Mouse (Mus musculus) embryo, embryonic 11 days (tissue): ENCODE data around the gene Egf.

Experiments used
- DNase-seq: peaks from one replicate; pipeline ENCODE4 v3.0.0-alpha.2; 2015

Gene Egf

DNA sequence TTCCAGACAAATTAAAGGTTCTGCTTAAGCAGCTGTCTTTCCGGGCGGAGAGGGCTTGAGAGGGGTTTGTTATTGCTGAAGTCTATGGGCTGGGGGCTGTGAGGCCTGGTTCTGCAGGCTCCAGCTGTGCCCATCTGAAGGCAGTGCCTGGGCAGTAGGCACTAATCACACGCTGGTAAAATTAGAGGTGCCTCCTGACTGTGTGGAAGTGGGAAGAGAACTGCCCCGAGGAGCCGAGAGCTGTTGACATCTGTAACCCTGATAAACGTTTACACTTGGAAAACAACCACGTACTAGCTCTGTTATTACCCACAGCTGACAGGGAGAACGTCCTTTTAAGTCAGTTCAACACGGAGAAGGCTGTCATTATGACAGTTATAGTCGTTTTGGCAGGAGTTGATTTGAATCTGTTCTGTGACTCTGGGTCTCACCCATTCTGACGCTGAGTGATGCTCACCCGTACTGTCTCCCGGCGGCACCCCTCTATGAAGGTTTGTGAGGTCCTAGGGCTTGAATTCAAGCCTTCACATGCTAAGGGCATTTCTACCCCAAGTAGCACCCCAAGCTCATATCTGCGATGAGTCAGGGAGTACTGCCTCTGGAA, 40.5 kb downstream of the Egf start:
- DNase-seq = no peak

- peak; percentile 77 for DNase-seq
Observed at GRCm38 (mm10) chr3:129708157-129708556, 47.0 kb downstream of the Egf start.

GRCm38 (mm10) chr3:129698882-129699281, 56.2 kb downstream of the Egf start:
- no peak for DNase-seq

- DNase-seq = no peak
Observed at GRCm38 (mm10) chr3:129698365-129698764, 56.8 kb downstream of the Egf start.

DNA sequence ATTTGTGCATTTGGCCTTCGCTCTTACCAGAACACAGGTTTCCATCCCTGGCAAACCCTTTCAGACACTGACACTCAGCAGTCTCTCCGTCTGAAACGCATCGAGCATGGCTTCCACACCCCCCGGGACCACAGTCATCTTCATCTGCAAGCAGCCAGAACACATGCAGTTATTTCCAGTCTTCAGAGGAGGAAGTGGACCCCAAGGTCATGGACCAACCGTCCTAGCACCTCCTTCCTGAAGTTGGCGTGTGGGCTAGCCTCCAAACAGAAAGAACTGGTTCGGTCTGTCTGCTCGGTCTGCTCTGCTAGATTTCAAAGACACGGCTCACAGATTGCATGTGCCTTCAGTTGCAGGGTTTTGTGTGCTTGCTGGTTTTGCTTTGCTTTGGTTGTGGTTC, 57.4 kb downstream of the Egf start:
- no peak for DNase-seq

DNA sequence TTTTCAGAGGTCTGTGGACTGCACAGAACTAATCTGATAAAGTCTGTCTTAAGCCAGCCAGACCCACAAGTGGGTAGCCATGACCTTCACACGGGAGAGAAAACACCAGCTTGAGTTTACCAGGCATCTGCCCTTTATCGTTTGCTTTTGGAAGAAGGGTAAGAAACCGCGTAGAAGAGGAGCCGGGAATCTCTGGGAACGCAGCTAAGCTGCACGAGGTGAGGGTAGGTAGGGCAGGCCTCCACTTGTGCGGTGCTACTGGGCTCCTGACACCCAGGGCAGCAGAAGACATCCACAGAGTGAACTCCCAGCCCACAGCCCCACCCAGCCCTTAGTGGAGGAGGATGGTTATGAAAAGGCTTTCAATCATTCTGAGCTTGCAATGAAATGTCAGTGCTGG, 59.2 kb downstream of the Egf start:
- no peak for DNase-seq

- peak; percentile 14 for DNase-seq
Observed at GRCm38 (mm10) chr3:129693581-129693980, 61.5 kb downstream of the Egf start.

DNA sequence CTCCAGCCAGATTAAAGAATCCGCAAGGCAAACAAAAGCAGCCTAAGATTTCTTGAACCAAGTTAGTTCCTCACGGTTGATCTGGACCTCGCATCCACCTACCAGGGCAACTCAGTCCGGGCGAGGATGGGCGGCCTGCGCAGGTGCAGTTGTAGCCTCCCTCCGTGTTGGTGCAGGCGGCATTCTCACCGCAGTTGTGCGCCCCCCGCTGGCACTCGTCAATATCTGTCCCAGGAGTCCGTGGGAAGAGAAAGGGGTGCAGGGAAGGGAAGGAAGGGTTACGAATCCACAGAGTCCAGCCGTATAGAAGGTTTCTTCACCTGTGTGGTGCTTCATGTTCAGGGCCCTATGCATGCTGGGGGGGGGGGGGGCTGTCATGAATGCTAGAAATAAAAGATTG, 62.3 kb downstream of the Egf start:
- DNase-seq = peak; percentile 32

DNA sequence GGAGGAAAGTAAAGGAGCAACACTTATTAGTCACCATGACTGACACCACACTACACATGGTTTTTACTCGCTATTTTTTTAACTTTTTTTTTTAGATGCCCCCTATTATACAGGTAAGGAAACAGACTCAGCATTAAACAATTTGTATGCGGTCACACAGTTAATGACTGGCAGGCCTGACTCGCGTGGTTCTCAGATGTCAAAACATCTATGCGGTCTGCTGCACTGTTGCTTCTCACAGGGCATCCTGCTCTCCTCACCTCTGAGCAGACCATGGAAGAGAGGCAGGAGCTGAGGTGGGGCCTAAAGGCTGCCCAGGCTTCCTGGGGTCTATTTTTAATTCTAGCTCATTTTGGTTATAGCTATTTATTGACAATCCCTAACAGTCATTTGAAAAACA, 67.7 kb downstream of the Egf start:
- DNase-seq = no peak

- peak; percentile 89 for DNase-seq
Observed at GRCm38 (mm10) chr3:129686698-129687333, 68.3 kb downstream of the Egf start.

GRCm38 (mm10) chr3:129686196-129686595, 68.9 kb downstream of the Egf start:
- no peak for DNase-seq

DNA sequence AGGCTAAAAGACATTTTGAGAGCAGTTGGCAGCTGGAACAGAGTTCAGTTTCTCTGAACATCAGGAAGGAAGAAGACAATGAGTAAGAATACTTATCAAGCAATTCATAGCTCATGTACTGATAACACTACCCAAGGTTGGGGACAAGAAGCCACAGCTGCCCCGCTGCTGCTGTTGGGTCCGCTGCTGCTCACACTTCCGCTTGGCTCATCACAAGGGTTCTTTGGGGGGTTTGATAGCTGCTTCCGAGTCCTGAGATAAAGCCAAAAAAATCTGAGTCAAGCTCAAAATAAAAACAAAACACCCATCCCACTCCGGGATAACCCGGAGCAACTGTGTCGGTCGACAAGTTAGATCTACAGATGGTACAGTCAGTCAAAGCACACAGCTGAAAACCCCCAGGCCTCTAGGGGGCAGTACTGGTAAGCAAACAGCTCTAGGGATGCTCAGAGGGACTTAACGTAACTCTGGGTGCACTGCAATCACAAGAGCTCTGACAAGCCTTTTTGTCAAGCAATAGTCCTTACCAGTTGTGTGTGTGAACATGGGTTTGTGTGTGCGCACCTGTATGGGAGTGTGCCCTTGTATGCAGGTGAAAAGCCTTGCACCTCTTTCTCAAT, 71.9 kb downstream of the Egf start:
- no peak for DNase-seq

DNA sequence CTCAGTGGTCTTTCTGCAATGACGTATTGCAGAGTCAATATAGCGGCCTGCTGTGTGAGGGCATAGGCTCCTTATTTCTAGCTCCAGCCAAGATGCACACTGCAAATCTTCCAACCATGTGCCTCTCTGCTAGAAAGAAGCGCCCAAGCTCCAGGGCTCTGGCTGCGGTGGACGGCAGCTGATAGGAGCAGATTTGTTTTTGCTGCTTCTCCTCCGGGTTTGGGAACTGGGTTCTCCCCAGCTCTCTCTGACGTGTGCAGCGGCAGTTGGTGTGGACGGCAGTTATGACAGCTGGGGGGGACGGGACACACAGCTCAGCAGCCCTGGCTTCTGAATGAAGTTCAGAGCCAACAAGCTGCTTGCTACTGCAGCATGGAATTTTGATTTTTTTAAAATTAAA, 72.7 kb downstream of the Egf start:
- no peak for DNase-seq

DNA sequence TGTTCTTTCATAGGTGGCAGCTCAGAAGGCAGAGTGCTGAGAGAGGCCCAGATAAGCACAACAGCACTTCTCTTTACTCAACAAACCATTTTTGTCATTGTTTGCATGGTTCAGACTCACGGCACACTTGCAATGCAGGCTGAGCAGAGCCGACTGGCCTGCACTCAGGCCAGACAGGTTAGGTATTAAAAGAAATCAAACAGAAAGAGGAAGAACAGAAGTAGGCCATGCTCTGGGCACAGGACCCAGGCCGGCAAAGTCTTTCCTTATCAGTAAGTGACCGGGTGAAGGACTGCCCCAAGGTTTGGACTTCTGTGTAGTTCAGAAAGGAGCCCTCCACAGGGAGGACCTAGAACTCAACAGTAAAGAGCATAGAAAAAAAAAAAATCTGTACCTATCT, 73.3 kb downstream of the Egf start:
- DNase-seq = no peak

GRCm38 (mm10) chr3:129680258-129680657, 74.9 kb downstream of the Egf start:
- DNase-seq = peak; percentile 26

GRCm38 (mm10) chr3:129675923-129676322, 79.2 kb downstream of the Egf start:
- DNase-seq = no peak

- no peak for DNase-seq
Observed at GRCm38 (mm10) chr3:129663906-129664305, 91.2 kb downstream of the Egf start.

DNA sequence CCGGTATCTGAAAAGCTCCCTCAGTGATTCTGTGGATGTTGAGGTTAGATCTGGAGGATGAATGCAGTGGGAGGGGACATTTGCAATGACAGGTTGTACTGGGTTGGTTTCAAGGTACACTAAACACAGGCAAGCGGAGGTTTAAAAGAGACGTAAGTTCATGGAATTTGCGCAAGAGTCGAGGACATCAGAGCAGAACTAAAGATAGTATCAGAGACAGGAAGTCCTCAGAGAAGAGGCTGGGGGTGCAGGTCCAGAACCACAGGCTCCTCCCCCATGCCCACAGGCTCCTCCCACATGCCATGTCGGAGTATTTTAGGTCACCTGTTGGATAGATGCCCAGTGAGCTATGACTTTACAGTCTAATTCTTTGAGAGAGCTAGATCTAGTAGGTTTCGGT, 96.3 kb downstream of the Egf start:
- no peak for DNase-seq

GRCm38 (mm10) chr3:129657775-129658174, 97.3 kb downstream of the Egf start:
- DNase-seq = no peak

DNA sequence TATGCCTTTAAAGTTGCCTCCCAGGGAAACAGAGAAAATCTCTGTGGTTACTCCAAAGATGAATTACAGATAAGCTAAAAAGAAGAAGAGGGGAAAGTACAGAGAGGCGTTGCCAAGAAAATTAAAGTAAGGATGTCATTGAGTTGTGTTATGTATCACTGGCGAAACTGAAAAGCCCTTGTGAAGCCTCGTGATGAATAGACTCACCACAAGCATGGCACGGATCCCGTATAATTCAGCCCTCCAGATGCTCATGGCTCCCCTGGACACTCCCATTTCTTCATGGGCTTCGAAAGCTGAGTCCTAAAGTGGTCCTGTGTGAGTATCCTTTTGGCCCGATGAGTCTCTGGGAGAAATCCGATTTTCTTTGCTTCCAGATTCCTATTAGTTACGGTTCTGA, 97.9 kb downstream of the Egf start:
- no peak for DNase-seq

- no peak for DNase-seq
Observed at GRCm38 (mm10) chr3:129656540-129656939, 98.6 kb downstream of the Egf start.

DNA sequence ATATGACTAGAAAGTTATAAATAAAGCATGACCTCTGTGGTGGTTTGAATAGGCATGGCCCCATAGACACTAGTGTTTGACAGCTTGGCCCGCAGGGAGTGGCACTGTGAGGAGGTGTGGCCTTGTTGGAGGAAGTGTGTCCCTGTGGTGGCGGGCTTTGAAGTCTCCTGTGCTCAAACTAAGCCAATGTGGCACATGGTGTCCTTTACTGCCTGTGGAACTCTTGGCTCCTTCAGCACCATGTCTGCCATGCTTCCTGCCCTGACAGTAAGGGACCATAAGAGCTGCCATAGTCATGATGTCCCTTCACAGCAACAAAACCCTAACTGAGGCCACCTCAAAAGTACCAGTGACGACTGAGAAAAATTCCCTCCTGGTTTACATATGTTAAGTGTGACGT, 102.6 kb downstream of the Egf start:
- no peak for DNase-seq

DNA sequence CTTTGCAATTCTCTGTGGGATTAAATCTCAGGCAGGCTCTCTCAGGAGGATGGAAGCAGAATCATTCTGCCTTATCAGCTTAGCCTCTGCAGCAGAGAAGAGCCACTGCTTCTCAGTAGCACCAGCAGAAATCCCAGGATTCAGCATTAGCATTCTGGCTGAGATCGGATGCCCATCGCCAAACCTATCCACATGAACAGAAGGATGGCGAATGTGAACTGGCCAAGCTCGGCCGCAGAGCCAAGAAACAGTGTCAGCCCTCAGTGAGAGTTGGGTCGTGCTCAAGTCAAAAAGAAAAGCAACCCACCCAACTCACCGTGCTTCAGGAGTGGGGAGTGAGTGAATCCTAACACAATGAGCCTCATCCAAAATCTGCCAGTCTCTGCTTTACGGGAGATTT, 103.4 kb downstream of the Egf start:
- no peak for DNase-seq

DNA sequence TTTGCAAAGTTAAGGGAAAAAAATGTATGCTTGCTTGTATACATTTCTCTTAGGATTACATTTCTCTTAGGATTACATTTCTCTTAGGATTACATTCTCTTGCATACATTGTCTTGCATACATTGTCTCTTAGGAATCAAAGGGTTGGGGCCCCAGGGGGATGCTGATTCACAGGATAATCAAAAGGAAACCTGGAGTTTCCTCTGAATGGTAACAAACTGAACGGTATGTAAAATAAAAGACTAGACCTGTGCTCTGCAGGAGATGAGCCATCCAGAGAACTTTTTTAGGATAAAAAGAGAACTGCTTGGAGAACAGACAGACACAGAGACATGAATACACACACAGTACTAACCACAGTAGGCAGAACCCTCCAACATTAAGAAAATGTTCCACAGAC, 104.2 kb downstream of the Egf start:
- no peak for DNase-seq

DNA sequence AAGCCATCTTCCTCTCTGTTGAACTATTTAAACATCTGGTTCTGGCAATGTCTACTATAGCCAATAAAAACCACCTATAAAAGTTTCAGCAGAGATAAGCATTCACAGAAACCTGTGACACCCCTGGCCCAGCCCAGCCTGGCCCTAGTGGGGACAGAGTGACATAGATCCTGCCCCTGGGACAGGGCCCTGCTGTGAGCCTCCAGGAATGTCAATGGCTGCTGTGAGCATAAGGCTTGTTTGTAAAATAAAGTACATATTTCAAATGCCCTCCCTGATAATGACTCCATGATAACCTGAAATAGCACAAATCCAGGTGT, 104.9 kb downstream of the Egf start:
- no peak for DNase-seq
